Mouse (Mus musculus): ENCODE data around the gene Nfe2l2. TPM values are rescaled to one million over a fixed set of nuclear protein-coding genes. Genes with fewer than 3 reads are reported as not detected.
A peak's percentile ranks its signal among the peaks of the same experiment; 100 is the strongest.

Gene Nfe2l2
- polyA plus RNA-seq, 1 experiment from 2014 or later: 55.3 TPM

DNA sequence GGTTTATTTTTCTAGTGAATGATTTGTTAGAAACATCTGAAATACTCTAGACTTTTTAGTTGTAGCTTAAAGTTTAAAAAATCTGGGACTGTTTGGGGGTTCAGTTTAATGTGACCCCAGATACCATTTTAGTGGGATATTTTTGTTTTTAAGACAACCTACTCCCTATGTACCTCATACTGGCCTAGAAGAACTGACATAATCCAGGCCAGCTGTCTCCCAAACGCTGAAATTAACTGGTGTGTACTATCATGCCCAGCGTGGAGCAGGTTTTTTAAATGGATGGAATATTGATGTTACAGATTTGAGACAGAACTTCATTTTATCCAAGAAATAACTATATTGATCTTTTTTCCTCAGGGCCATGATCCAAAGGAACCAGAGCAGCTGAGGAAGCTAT, 43.3 kb downstream of the Nfe2l2 start:
- WGBS: 17% methylated on average over 2 of the region's 2 CpGs
- Histone ChIP-seq H3K27me3 (ENCODE audit: control insufficient read depth, insufficient read depth, low read length) (no peaks in the 10 kb centered on the region), H3K36me3 (ENCODE audit: control insufficient read depth, insufficient read depth, low read length) (peaks cover 44% of the 10 kb centered on the region), H3K9ac (ENCODE audit: low read length) (peak overlapping the region; percentile 99), H3K9me3 (ENCODE audit: control insufficient read depth, low read length) (no peaks in the 10 kb centered on the region), H3K4me1 (ENCODE audit: control insufficient read depth in 2 of 2, insufficient read depth in 2 of 2, low read length in 2 of 2) (peaks cover 2 to 19% of the 10 kb centered on the region in 2 experiments; a peak in 3 of 4 replicates), H3K4me2 (ENCODE audit: low read length) (peak overlapping the region; percentile 94), H3K4me3 (ENCODE audit: control insufficient read depth in 1 of 2, insufficient read depth in 1 of 2, low read depth in 1 of 2, low read length in 2 of 2) (peak overlapping the region in 1 of 2 experiments; percentile 81; a peak in 2 of 4 replicates), H3K27ac (replicated peaks in 1 of 2; ENCODE audit: control insufficient read depth in 1 of 2, insufficient read depth in 1 of 2, low read depth in 2 of 2, low read length in 2 of 2) (peak overlapping the region in 1 of 2 experiments; percentile 99; a peak in 1 of 4 replicates)
- no peak for ATAC-seq (ENCODE audit: insufficient number of reproducible peaks, insufficient read depth, low FRiP score, low read depth)

DNA sequence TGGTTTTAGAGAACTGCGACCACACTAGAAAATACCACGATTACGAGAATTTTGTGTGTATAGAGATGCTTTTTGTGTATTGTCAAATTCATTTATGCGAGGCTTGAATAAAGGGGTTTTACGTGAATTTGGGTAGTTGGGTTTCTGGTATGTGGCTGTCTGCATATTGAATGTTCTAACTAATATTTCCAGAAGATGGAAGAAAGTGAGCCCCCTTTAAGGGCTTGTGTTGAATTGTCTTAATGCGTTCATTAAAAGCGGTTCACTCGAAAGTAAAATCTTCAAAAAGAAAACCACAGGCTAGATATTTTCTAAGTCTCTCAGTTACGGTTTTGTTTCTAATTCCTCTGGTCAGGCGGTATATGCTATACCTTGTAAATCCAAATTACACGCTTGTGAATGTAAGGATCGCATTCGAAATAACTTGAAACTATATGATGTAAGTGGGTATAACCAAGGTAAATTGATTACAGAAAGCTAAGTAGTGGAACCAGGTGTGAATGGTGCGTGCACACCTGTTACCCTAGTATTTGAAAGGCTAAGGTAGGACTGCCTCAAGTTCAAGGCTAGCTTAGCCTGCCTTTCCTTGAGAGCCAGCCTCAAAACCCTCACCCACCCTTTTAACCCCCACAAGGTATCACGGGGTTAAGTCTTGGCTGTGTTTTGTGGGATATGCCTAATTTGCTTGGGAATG, 44.0 kb downstream of the Nfe2l2 start:
- peak overlapping the region; percentile 58 to 81 for H3K4me3 ChIP-seq (ENCODE audit: control insufficient read depth in 1 of 2, insufficient read depth in 1 of 2, low read depth in 1 of 2, low read length in 2 of 2)
- peak overlapping the region; percentile 99 for H3K9ac ChIP-seq (ENCODE audit: low read length)
- H3K4me2 ChIP-seq (ENCODE audit: low read length): peak overlapping the region; percentile 94
- peaks cover 43% of the 10 kb centered on the region for H3K36me3 ChIP-seq (ENCODE audit: control insufficient read depth, insufficient read depth, low read length)
- ATAC-seq (ENCODE audit: insufficient number of reproducible peaks, insufficient read depth, low FRiP score, low read depth): no peak
- H3K27me3 ChIP-seq (ENCODE audit: control insufficient read depth, insufficient read depth, low read length): no peaks in the 10 kb centered on the region
- peaks cover 2 to 19% of the 10 kb centered on the region in 2 experiments; a peak in 3 of 4 replicates for H3K4me1 ChIP-seq (ENCODE audit: control insufficient read depth in 2 of 2, insufficient read depth in 2 of 2, low read length in 2 of 2)
- 1% methylated on average over 15 of the region's 15 CpGs for WGBS
- H3K9me3 ChIP-seq (ENCODE audit: control insufficient read depth, low read length): no peaks in the 10 kb centered on the region
- peak overlapping the region; percentile 87 to 99; a peak in 3 of 4 replicates for H3K27ac ChIP-seq (replicated peaks in 1 of 2; ENCODE audit: control insufficient read depth in 1 of 2, insufficient read depth in 1 of 2, low read depth in 2 of 2, low read length in 2 of 2)

DNA sequence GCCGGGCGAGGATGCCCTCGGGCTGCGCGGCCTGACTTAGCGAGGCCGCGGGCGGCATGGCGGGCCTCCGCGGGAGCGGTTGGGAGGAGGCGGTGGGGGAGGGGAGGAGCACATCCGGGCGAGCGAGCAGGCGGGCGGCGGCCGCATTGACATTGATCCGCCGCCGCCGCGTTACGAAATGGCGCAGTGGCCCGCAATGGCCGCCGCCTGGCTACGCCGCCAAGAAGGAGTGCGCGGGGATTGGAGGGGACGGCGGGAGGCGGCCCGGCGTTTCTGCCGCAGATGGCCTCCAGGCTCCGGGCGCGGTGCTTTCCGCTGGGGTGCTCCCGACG, 44.8 kb downstream of the Nfe2l2 start:
- H3K27me3 ChIP-seq (ENCODE audit: control insufficient read depth, insufficient read depth, low read length): no peaks in the 10 kb centered on the region
- peak; percentile 69 for ATAC-seq (ENCODE audit: insufficient number of reproducible peaks, insufficient read depth, low FRiP score, low read depth)
- H3K36me3 ChIP-seq (ENCODE audit: control insufficient read depth, insufficient read depth, low read length): peaks cover 36% of the 10 kb centered on the region
- peaks cover 2 to 19% of the 10 kb centered on the region in 2 experiments; a peak in 3 of 4 replicates for H3K4me1 ChIP-seq (ENCODE audit: control insufficient read depth in 2 of 2, insufficient read depth in 2 of 2, low read length in 2 of 2)
- peak overlapping the region; percentile 99 for H3K9ac ChIP-seq (ENCODE audit: low read length)
- WGBS: 0% methylated on average over 42 of the region's 47 CpGs
- H3K4me3 ChIP-seq (ENCODE audit: control insufficient read depth in 1 of 2, insufficient read depth in 1 of 2, low read depth in 1 of 2, low read length in 2 of 2): peak overlapping the region; percentile 58 to 81
- peak overlapping the region; percentile 94 for H3K4me2 ChIP-seq (ENCODE audit: low read length)
- H3K27ac ChIP-seq (replicated peaks in 1 of 2; ENCODE audit: control insufficient read depth in 1 of 2, insufficient read depth in 1 of 2, low read depth in 2 of 2, low read length in 2 of 2): peak overlapping the region; percentile 87 to 99
- H3K9me3 ChIP-seq (ENCODE audit: control insufficient read depth, low read length): no peaks in the 10 kb centered on the region

GRCm38 (mm10) chr2:75658727-75659628, 45.5 kb downstream of the Nfe2l2 start, which contains the start of gene Hnrnpa3:
Hnrnpa3 (plus strand) TSS chr2:75659261.
- peaks cover 30% of the 10 kb centered on the region for H3K36me3 ChIP-seq (ENCODE audit: control insufficient read depth, insufficient read depth, low read length)

DNA sequence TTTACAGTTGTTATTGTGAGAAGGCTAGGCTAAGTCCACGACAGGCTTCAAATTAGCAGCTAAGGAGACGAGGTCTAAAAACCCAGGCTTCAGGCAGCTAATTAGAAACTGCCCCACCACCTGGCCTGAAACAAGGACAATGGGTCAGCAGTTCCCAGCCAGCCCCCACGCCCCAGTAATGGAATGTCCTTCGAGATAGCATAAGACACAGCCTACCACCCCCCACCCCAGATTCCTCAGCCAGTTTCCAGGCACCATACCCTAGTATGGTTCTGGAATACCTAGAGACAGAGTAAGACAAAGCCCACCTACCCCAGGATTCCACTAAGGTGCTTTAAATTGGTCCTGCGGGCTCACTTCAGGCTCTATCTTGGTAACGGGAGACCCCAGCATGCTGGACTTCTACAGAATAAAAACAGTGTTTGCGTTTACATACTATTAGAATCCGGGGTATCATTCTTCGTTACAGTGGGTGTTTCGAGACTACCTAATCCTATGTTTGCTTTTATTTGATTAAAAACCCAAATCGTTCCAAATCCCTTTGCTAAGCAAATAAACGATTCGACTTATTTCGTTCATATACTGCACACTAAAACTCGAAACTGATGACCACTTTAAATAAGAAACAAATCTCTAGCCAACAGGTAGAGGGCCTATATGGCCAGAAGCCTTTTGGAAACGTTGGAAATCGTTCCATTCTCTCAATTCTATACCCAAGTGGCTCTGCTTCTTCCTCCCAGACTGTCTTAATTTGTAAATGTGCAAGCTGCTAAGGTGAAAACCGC, 46.3 kb downstream of the Nfe2l2 start:
- Histone ChIP-seq H3K9me3 (ENCODE audit: control insufficient read depth, low read length) (no peaks in the 10 kb centered on the region), H3K36me3 (ENCODE audit: control insufficient read depth, insufficient read depth, low read length) (peaks cover 21% of the 10 kb centered on the region), H3K27ac (replicated peaks in 1 of 2; ENCODE audit: control insufficient read depth in 1 of 2, insufficient read depth in 1 of 2, low read depth in 2 of 2, low read length in 2 of 2) (peak overlapping the region; percentile 99 to 100), H3K4me2 (ENCODE audit: low read length) (peak overlapping the region; percentile 79), H3K4me1 (ENCODE audit: control insufficient read depth in 2 of 2, insufficient read depth in 2 of 2, low read length in 2 of 2) (peaks cover 2 to 19% of the 10 kb centered on the region in 2 experiments; a peak in 3 of 4 replicates), H3K9ac (ENCODE audit: low read length) (peak overlapping the region; percentile 96), H3K27me3 (ENCODE audit: control insufficient read depth, insufficient read depth, low read length) (no peaks in the 10 kb centered on the region), H3K4me3 (ENCODE audit: control insufficient read depth in 1 of 2, insufficient read depth in 1 of 2, low read depth in 1 of 2, low read length in 2 of 2) (peak overlapping the region; percentile 81 to 87)
- WGBS: 3% methylated on average over 18 of the region's 18 CpGs
- ATAC-seq (ENCODE audit: insufficient number of reproducible peaks, insufficient read depth, low FRiP score, low read depth): no peak

More at GRCm38 (mm10) chr2:75658727-75659628, 45.5 kb downstream of the Nfe2l2 start, which contains the start of gene Hnrnpa3:
- peak within 1 kb of the TSS; percentile 99 to 100 for H3K27ac ChIP-seq (replicated peaks in 1 of 2; ENCODE audit: control insufficient read depth in 1 of 2, insufficient read depth in 1 of 2, low read depth in 2 of 2, low read length in 2 of 2)
- peak; percentile 94 for ATAC-seq (ENCODE audit: insufficient number of reproducible peaks, insufficient read depth, low FRiP score, low read depth)
- peak within 1 kb of the TSS; percentile 94 for H3K4me2 ChIP-seq (ENCODE audit: low read length)
- under 1% methylated on average over 98 of the region's 102 CpGs for WGBS
- H3K4me1 ChIP-seq (ENCODE audit: control insufficient read depth in 2 of 2, insufficient read depth in 2 of 2, low read length in 2 of 2): peaks cover 2 to 19% of the 10 kb centered on the region in 2 experiments; a peak in 3 of 4 replicates
- H3K27me3 ChIP-seq (ENCODE audit: control insufficient read depth, insufficient read depth, low read length): no peaks in the 10 kb centered on the region
- no peaks in the 10 kb centered on the region for H3K9me3 ChIP-seq (ENCODE audit: control insufficient read depth, low read length)
- H3K9ac ChIP-seq (ENCODE audit: low read length): peak within 1 kb of the TSS; percentile 99
- H3K4me3 ChIP-seq (ENCODE audit: control insufficient read depth in 1 of 2, insufficient read depth in 1 of 2, low read depth in 1 of 2, low read length in 2 of 2): peak within 1 kb of the TSS; percentile 81 to 87

GRCm38 (mm10) chr2:75656924-75657323, 47.5 kb downstream of the Nfe2l2 start:
- WGBS: 91% methylated on average over 5 of the region's 5 CpGs
- Histone ChIP-seq H3K4me2 (ENCODE audit: low read length) (no peak overlapping the region), H3K9me3 (ENCODE audit: control insufficient read depth, low read length) (no peaks in the 10 kb centered on the region), H3K27me3 (ENCODE audit: control insufficient read depth, insufficient read depth, low read length) (no peaks in the 10 kb centered on the region), H3K4me1 (ENCODE audit: control insufficient read depth in 2 of 2, insufficient read depth in 2 of 2, low read length in 2 of 2) (peaks cover 2 to 24% of the 10 kb centered on the region in 2 experiments; a peak in 3 of 4 replicates), H3K36me3 (ENCODE audit: control insufficient read depth, insufficient read depth, low read length) (peaks cover 9% of the 10 kb centered on the region), H3K4me3 (ENCODE audit: control insufficient read depth in 1 of 2, insufficient read depth in 1 of 2, low read depth in 1 of 2, low read length in 2 of 2) (no peak overlapping the region), H3K9ac (ENCODE audit: low read length) (no peak overlapping the region; the same call in 1 of the 2 replicates), H3K27ac (replicated peaks in 1 of 2; ENCODE audit: control insufficient read depth in 1 of 2, insufficient read depth in 1 of 2, low read depth in 2 of 2, low read length in 2 of 2) (peak overlapping the region; percentile 13 to 99; a peak in 3 of 4 replicates)
- no peak for ATAC-seq (ENCODE audit: insufficient number of reproducible peaks, insufficient read depth, low FRiP score, low read depth)

- no peaks in the 10 kb centered on the region for H3K36me3 ChIP-seq (ENCODE audit: control insufficient read depth, insufficient read depth, low read length)
- no peak for ATAC-seq (ENCODE audit: insufficient number of reproducible peaks, insufficient read depth, low FRiP score, low read depth)
- H3K27ac ChIP-seq (replicated peaks in 1 of 2; ENCODE audit: control insufficient read depth in 1 of 2, insufficient read depth in 1 of 2, low read depth in 2 of 2, low read length in 2 of 2): no peak overlapping the region
- no peak overlapping the region for H3K4me2 ChIP-seq (ENCODE audit: low read length)
- H3K4me1 ChIP-seq (ENCODE audit: control insufficient read depth in 2 of 2, insufficient read depth in 2 of 2, low read length in 2 of 2): peaks cover 0 to 16% of the 10 kb centered on the region in 2 experiments; a peak in 3 of 4 replicates
- no peaks in the 10 kb centered on the region for H3K9me3 ChIP-seq (ENCODE audit: control insufficient read depth, low read length)
- H3K27me3 ChIP-seq (ENCODE audit: control insufficient read depth, insufficient read depth, low read length): no peaks in the 10 kb centered on the region
- H3K9ac ChIP-seq (ENCODE audit: low read length): no peak overlapping the region
- 88% methylated on average over 1 of the region's 1 CpGs for WGBS
- H3K4me3 ChIP-seq (ENCODE audit: control insufficient read depth in 1 of 2, insufficient read depth in 1 of 2, low read depth in 1 of 2, low read length in 2 of 2): no peak overlapping the region
Measured at GRCm38 (mm10) chr2:75654679-75655078, 49.8 kb downstream of the Nfe2l2 start.
